In the genomic region with DNA sequence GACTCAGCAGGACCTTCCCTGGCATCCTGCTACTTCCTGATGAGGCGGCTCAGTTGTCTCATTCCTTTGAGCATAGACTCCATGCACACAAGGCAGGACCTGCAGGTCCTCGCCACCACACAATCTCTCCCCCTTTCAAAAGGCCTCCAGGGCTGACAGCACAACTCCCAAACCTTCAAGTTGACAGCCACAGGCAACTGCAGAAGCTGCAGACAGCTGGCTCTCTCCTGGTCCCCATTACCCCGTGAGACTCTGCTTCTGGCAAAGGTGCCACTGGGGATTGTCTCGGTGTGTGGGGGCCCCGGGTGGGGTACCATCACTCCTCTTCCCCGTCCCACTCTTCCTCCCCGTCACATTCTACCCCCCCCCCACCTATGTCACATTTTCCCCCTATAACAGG, we compare ENCODE assay signal across 28 mouse cellular contexts. TPM values are rescaled to one million over a fixed set of nuclear protein-coding genes. Genes with fewer than 3 reads are reported as not detected.
"Had no signal": no experiment of that assay in that cellular context is flagged by ENCODE, and none has a peak within 500 bp of the region (broad histone marks: within the 10 kb centered on the region; RNA-seq: fewer than 3 reads in every experiment).

No protein-coding gene starts in this region.

- ATAC-seq: forebrain, embryonic 13.5 days; forebrain, embryonic 14.5 days; forebrain, embryonic 15.5 days; forebrain, embryonic 16.5 days; forebrain, postnatal 0 days had no signal

- H3K4me3 ChIP-seq: embryonic facial prominence, embryonic 10.5 days; embryonic facial prominence, embryonic 12.5 days; embryonic facial prominence, embryonic 13.5 days; embryonic facial prominence, embryonic 15.5 days; erythroblast, embryonic 14.5 days; forebrain, embryonic 10.5 days; forebrain, embryonic 12.5 days; forebrain, embryonic 13.5 days; forebrain, embryonic 15.5 days; gastrocnemius, adult 2 months; heart, adult 2 months had no signal

- H3K9ac ChIP-seq: embryonic facial prominence, embryonic 13.5 days; embryonic facial prominence, embryonic 15.5 days; forebrain, embryonic 12.5 days; forebrain, embryonic 13.5 days; forebrain, embryonic 15.5 days; forebrain, postnatal 0 days had no signal

- DNase-seq: cerebellum, adult 8-10 months; cerebellum, adult 9-10 months; cerebellum, adult 9-11 months; cerebellum, postnatal 10 days; cerebellum, postnatal 36 days; embryo, embryonic 11 days; forebrain, postnatal 0 days; gastrocnemius, adult 2 months; gastrocnemius, postnatal 10 days; gastrocnemius, postnatal 14 days; gastrocnemius, postnatal 25 days; gastrocnemius, postnatal 36 days; heart, adult 11 months; heart, adult 18-20 months; heart, adult 2 months had no signal

- H3K27ac ChIP-seq: embryonic facial prominence, embryonic 12.5 days; embryonic facial prominence, embryonic 13.5 days; embryonic facial prominence, embryonic 15.5 days; forebrain, embryonic 12.5 days; forebrain, embryonic 13.5 days; forebrain, embryonic 15.5 days; heart, adult 2 months had no signal

- H3K4me2 ChIP-seq: embryonic facial prominence, embryonic 12.5 days; embryonic facial prominence, embryonic 13.5 days; embryonic facial prominence, embryonic 15.5 days; forebrain, embryonic 12.5 days; forebrain, embryonic 13.5 days; forebrain, embryonic 15.5 days had no signal

- H3K36me3 ChIP-seq: embryonic facial prominence, embryonic 10.5 days; embryonic facial prominence, embryonic 12.5 days; embryonic facial prominence, embryonic 13.5 days; embryonic facial prominence, embryonic 15.5 days; forebrain, embryonic 10.5 days; forebrain, embryonic 12.5 days; forebrain, embryonic 15.5 days had no signal

- H3K27me3 ChIP-seq: embryonic facial prominence, embryonic 12.5 days; embryonic facial prominence, embryonic 13.5 days; embryonic facial prominence, embryonic 15.5 days; forebrain, embryonic 15.5 days had no signal

- H3K9me3 ChIP-seq: embryonic facial prominence, embryonic 10.5 days; embryonic facial prominence, embryonic 12.5 days; embryonic facial prominence, embryonic 13.5 days; embryonic facial prominence, embryonic 15.5 days; forebrain, embryonic 10.5 days; forebrain, embryonic 12.5 days; forebrain, embryonic 13.5 days; forebrain, embryonic 15.5 days had no signal

RNA-seq across cellular contexts. Expression of gene Osgin1, which starts 13.6 kb away (rescaled TPM):
- total RNA-seq: common myeloid progenitor, adult 5-6 weeks; forebrain, postnatal 0 days had no signal

RNA-seq across cellular contexts. Expression of gene Necab2, which starts 26.2 kb away (rescaled TPM):
- total RNA-seq: common myeloid progenitor, adult 5-6 weeks; gastrocnemius, adult 2 months; granulocyte monocyte progenitor cell, adult 5-6 weeks; heart, adult 18-20 months; heart, adult 2 months had no signal
- polyA plus RNA-seq: erythroblast, embryonic 14.5 days; heart, adult 2 months had no signal
